Mouse (Mus musculus) liver, embryonic 16.5 days (tissue): Measurements from ENCODE around the gene Tarbp1. TPM values are rescaled to one million over a fixed set of nuclear protein-coding genes. Genes with fewer than 3 reads are reported as not detected.
A peak's percentile ranks its signal among the peaks of the same experiment; 100 is the strongest.
"Not testable (repeated sequence)": the region's sequence is repeated elsewhere in the genome, so short reads cannot be mapped to it uniquely, and the experiment has no call there.

ENCODE experiments used
- ATAC-seq: fragments of 200-750 bp; cut with Nextera tagmentation; 2 replicates; pipeline ENCODE4 v1.8.0; 2017; ENCODE audit warnings: low read depth, mild to moderate bottlenecking, moderate number of reproducible peaks, moderate library complexity
- H3K27ac ChIP-seq: fragments of 300-500 bp; sonication (generic); 2 replicates; pipeline ENCODE4 v1.5.1; 2014; ENCODE audit warnings: mild to moderate bottlenecking, low read length
- H3K27me3 ChIP-seq: fragments of 300-500 bp; sonication (generic); 2 replicates; pipeline ENCODE4 v1.6.1; 2014; ENCODE audit warnings: low read depth, low read length, mixed read lengths; ENCODE audit not compliant: control insufficient read depth, insufficient read depth
- H3K36me3 ChIP-seq: fragments of 300-500 bp; sonication (generic); 2 replicates; pipeline ENCODE4 v1.6.1; 2014; ENCODE audit warnings: mild to moderate bottlenecking; ENCODE audit not compliant: control insufficient read depth, insufficient read depth
- H3K4me1 ChIP-seq: fragments of 300-500 bp; sonication (generic); 2 replicates; pipeline ENCODE4 v1.6.1; 2014; ENCODE audit warnings: low read depth, low read length, mixed read lengths; ENCODE audit not compliant: control insufficient read depth
- H3K4me2 ChIP-seq: fragments of 300-500 bp; sonication (generic); 2 replicates; pipeline ENCODE4 v1.6.1; 2014; ENCODE audit warnings: low read depth, low read length, mixed read lengths
- H3K4me3 ChIP-seq: fragments of 300-500 bp; sonication (generic); 2 replicates; pipeline ENCODE4 v1.5.1; 2014; ENCODE audit warnings: low read depth, mild to moderate bottlenecking, low read length
- H3K9ac ChIP-seq: fragments of 300-500 bp; sonication (generic); 2 replicates; pipeline ENCODE4 v1.6.1; 2014; ENCODE audit warnings: low read depth, low read length
- H3K9me3 ChIP-seq: fragments of 300-500 bp; sonication (generic); replicated peaks from 2 replicates; pipeline ENCODE4 v1.6.1; 2016; ENCODE audit warnings: low read length; ENCODE audit not compliant: control insufficient read depth
- WGBS: fragments of 180-500 bp; shearing (Covaris S2); extraction: QIAGEN DNeasy Blood & Tissue Kit; methylation state at CpG from one replicate; pipeline ENCODE4 v1.1.7; 2014; ENCODE audit not compliant: insufficient replicate concordance; 5-methylcytosine and 5-hydroxymethylcytosine counted together
- polyA plus RNA-seq: library from polyadenylated mRNA; unstranded; fragments of >200 nt; fragmentation: Nextera tagmentation; extraction: Ambion mirVana; gene quantifications from 2 replicates; pipeline ENCODE4 v1.2.1, GENCODE M21; 2015

The Tarbp1 gene
- polyA plus RNA-seq, 1 experiment from 2014 or later: 1.3 TPM

DNA sequence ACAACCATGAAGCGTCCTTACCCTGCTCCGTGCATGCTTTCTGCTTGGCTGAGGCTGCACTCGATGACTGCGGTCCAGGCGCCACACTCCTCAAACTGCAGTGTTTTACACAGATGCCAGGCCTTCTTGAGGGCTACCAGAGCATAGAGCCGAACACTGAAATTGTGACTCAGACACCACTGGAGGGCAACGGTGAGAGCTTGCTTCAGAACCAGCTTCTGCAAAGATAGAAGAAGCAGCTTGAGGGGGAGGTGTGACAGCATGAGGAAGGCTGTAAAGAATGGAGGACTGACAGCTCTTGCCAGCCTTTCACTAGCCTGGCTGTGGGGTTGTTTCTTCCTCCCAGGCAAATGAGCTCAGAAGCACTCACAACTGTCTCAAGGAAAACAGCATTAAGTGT lies 41.0 kb downstream of the Tarbp1 start:
- no peak overlapping the region for H3K9ac ChIP-seq
- 75% methylated on average over 7 of the region's 7 CpGs for WGBS
- no peak overlapping the region for H3K4me3 ChIP-seq
- peaks cover 9% of the 10 kb centered on the region for H3K36me3 ChIP-seq
- H3K9me3 ChIP-seq: no peaks in the 10 kb centered on the region
- no peak overlapping the region for H3K27ac ChIP-seq
- no peak for ATAC-seq
- no peaks in the 10 kb centered on the region for H3K4me1 ChIP-seq
- no peaks in the 10 kb centered on the region for H3K27me3 ChIP-seq
- H3K4me2 ChIP-seq: no peak overlapping the region

DNA sequence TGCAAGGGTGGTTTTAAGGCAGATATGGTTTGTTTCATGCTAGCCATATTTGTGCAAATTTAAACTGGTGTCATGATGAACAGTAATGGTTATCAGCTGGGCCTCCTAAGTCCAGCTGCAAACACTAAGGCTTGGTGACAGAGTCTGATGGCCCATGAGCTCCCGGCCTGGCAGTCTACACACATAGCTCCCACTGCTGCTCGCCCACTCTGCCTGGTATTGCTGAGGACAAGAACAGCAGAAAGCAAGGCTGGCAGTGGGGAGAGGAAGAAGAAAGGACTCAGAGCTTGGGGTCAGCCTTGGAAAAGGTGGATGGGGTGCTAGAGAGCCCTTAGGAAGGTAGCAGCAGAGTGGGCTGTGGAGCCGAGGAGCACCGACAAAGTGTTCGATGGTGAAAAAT lies 45.2 kb downstream of the Tarbp1 start:
- 79% methylated on average over 5 of the region's 5 CpGs for WGBS
- H3K36me3 ChIP-seq: peaks cover 25% of the 10 kb centered on the region

DNA sequence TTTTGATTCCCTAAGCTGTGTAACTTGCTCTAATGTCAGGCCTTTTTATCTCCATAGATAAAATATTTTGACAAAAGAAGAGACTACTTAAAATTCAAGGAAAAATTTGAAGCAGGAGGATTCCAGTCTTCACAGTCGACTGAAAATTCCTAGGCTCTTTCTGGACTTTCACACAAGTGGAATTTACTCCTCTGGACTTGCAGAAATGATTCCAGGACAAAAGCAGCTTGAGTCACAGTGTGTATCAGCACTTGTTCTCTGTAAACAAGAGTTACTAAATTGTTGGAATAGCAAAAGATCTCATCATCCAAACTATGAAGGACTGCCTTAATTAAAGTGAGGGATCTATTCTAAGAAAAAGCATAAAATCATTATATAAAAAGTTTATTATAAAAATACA lies 49.9 kb downstream of the Tarbp1 start:
- no peak overlapping the region for H3K9ac ChIP-seq
- 48% methylated on average over 1 of the region's 1 CpGs for WGBS
- H3K4me2 ChIP-seq: no peak overlapping the region
- no peaks in the 10 kb centered on the region for H3K27me3 ChIP-seq
- no peak overlapping the region for H3K4me3 ChIP-seq
- H3K27ac ChIP-seq: no peak overlapping the region; the same call in 1 of the 2 replicates
- no peaks in the 10 kb centered on the region for H3K9me3 ChIP-seq
- ATAC-seq: no peak
- H3K36me3 ChIP-seq: peaks cover 23% of the 10 kb centered on the region
- peaks cover 12% of the 10 kb centered on the region for H3K4me1 ChIP-seq

More for the DNA sequence above, 45.2 kb downstream of the Tarbp1 start:
- Histone ChIP-seq H3K4me1 (no peaks in the 10 kb centered on the region), H3K27me3 (no peaks in the 10 kb centered on the region), H3K4me2 (no peak overlapping the region), H3K9ac (no peak overlapping the region), H3K27ac (no peak overlapping the region), H3K9me3 (no peaks in the 10 kb centered on the region), H3K4me3 (no peak overlapping the region)
- ATAC-seq: no peak

DNA sequence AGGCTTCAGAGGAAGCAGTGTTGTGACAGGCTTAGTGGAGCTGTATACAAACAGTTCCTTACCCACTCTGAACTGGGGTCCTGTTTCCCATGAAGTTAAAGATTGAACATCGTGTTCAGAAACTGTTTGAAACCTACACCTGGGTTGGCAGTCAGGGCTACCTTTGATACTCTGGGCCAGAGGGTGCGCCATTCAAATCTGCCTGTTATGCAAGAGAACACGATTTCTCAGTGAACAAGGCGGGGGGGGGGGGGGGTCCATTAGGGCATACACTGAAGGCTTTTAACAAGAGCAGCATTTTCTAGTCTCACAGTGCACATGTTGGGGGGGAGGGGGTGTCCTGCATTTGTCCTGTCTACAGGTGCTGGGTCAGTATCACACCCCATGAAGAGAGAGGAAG lies 50.7 kb downstream of the Tarbp1 start:
- H3K27ac ChIP-seq: peak overlapping the region; percentile 41
- H3K27me3 ChIP-seq: no peaks in the 10 kb centered on the region
- H3K36me3 ChIP-seq: peaks cover 23% of the 10 kb centered on the region
- 63% methylated on average over 4 of the region's 4 CpGs for WGBS
- peaks cover 12% of the 10 kb centered on the region for H3K4me1 ChIP-seq
- H3K4me3 ChIP-seq: no peak overlapping the region
- H3K9me3 ChIP-seq: no peaks in the 10 kb centered on the region
- H3K9ac ChIP-seq: no peak overlapping the region
- H3K4me2 ChIP-seq: no peak overlapping the region
- ATAC-seq: no peak

DNA sequence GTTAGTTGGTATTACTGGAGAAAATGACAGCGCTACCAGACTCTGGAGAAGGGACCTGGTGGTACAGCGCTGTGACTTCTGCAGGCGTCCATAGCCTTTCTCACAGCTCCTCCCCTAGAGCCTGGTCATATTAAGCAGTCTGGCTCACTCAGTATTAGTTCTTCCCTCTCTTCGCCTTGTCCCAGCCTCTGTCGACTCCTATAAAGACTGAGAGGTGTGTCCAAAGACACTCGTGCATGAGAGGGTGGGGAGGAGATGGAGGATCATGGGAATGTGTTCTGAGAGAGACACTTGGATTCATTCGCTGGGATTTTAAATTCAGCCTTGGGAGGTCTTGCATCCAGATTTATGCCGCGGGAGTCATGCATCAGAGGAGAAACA lies 52.0 kb downstream of the Tarbp1 start:
- Histone ChIP-seq H3K9me3 (no peaks in the 10 kb centered on the region), H3K4me1 (peaks cover 12% of the 10 kb centered on the region), H3K36me3 (peaks cover 18% of the 10 kb centered on the region), H3K4me3 (peak overlapping the region; percentile 91), H3K27ac (peak overlapping the region; percentile 82), H3K4me2 (peak overlapping the region; percentile 95), H3K27me3 (no peaks in the 10 kb centered on the region), H3K9ac (peak overlapping the region; percentile 87)
- ATAC-seq: peak; percentile 5; the same call in 1 of the 2 replicates
- WGBS: 7% methylated on average over 9 of the region's 9 CpGs

DNA sequence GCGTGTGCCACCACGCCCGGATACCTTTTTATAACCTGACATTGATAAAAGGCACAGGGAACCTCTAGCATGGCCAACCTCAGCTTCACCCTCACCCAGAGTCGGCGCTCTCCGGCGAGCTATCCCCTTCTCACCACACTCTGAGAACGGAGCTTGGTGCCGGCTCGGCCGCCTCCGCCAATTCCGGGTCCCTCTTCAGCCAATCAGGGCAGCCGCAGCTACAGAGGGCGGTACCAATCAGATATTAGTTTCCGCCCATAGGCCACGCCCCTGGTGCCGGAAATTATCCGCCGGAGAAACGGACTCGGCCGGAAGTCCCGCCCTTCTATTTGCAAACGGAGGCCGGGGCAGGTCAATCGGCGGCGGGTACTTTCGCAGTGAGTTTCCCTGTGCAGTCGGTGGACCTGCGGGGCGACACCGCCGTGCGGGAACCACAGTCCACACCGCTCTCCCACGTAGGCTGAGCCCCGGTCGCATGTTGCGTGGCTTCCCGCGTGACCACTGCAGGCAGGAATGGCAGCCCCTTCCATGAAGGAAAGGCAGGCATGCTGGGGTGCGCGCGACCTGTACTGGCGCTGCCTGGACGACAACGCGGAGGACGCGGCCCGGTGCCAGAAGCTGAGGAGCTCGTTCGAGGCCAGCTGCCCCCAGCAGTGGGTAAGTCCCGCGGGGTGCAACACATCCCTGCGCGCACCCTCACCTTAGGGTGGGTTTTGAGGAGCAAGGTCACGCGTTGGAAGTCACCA lies 52.5 kb downstream of the Tarbp1 start, which contains the start of gene Coa6:
Coa6 (plus strand) TSS at position 342 of the 746 bp plus-strand sequence.
- under 1% methylated on average over 61 of the region's 61 CpGs for WGBS
- H3K9me3 ChIP-seq: no peaks in the 10 kb centered on the region
- peak; percentile 97 for ATAC-seq

DNA sequence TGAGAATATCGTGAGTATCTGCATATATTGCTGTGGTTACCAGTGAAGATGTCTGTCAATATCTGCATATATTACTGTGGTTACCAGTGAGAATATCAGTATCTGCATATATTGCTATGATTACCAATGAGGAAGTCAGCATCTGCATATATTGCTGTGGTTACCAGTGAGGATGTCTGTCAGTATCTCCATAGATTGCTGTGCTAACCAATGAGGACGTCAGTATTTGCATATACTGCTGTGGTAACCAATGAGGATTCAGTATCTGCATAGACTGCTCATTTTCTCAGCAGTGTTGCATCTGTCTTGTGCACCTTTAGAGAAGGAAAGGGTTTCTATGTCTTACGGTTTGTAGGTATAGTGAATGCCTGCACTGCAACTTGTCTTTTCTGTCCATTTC lies 54.0 kb downstream of the Tarbp1 start:
- Histone ChIP-seq H3K4me2 (no peak overlapping the region), H3K36me3 (peaks cover 2% of the 10 kb centered on the region; the same call in 1 of the 2 replicates), H3K9ac (no peak overlapping the region), H3K4me1 (peaks cover 12% of the 10 kb centered on the region), H3K27ac (no peak overlapping the region), H3K27me3 (no peaks in the 10 kb centered on the region), H3K9me3 (no peaks in the 10 kb centered on the region), H3K4me3 (no peak overlapping the region)
- no peak for ATAC-seq
- WGBS: 59% methylated on average over 3 of the region's 3 CpGs

More for the DNA sequence above, 52.5 kb downstream of the Tarbp1 start, which contains the start of gene Coa6:
- H3K9ac ChIP-seq: peak within 1 kb of the TSS; percentile 87
- H3K36me3 ChIP-seq: peaks cover 14% of the 10 kb centered on the region
- peak within 1 kb of the TSS; percentile 95 for H3K4me2 ChIP-seq
- H3K27ac ChIP-seq: peak within 1 kb of the TSS; percentile 82
- peak within 1 kb of the TSS; percentile 91 for H3K4me3 ChIP-seq
- H3K4me1 ChIP-seq: peaks cover 12% of the 10 kb centered on the region
- no peaks in the 10 kb centered on the region for H3K27me3 ChIP-seq

DNA sequence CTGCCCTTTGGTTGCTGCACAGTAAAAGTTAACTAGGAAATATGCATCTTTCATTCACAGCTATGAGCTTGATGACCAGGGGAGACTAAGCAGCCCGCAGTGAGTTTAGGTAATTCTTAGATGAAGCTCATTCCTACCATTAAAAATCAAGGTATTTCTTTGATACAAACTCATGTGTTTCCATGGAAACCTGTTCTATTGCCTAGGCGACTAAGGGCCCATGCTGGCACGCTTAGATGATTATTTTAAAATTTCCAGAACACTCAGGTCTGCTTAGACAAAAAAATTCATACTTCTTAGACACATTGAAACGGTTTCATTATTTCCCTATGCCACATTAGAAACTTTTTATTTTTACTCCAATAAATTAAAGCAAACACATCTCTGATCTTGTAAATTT lies 69.8 kb downstream of the Tarbp1 start:
- Histone ChIP-seq H3K27me3 (no peaks in the 10 kb centered on the region), H3K27ac (no peak overlapping the region), H3K4me1 (no peaks in the 10 kb centered on the region), H3K36me3 (no peaks in the 10 kb centered on the region), H3K4me2 (no peak overlapping the region), H3K9ac (no peak overlapping the region), H3K9me3 (no peaks in the 10 kb centered on the region), H3K4me3 (no peak overlapping the region)
- WGBS: 49% methylated on average over 4 of the region's 4 CpGs
- no peak for ATAC-seq

DNA sequence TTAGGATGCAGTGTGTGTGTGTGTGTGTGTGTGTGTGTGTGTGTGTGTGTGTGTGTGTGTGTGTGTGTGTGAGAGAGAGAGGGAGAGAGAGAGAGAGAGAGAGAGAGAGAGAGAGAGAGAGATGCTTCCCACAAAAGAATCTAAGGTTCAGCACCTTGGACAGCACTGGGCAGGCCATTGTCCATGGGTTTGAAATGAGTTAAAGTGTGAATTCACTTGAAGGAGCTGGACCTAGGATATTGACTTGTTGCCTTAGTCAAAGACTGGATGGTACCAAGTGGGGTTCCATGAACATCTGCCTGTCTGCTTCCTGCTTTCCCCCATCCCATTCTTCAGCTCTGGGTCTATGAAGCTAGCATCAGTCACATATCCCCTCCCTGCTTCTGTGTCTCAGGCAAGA lies 70.3 kb downstream of the Tarbp1 start:
- H3K36me3 ChIP-seq, H3K4me2 ChIP-seq, ATAC-seq, H3K9ac ChIP-seq, H3K4me3 ChIP-seq, H3K27me3 ChIP-seq, H3K27ac ChIP-seq, H3K4me1 ChIP-seq, H3K9me3 ChIP-seq: not testable (repeated sequence)
